Mouse (Mus musculus) cerebellum, adult 11 months (tissue): ENCODE data around the gene Raver1.

Experiments used
- DNase-seq: peaks from one replicate; pipeline ENCODE4 v3.0.0; 2022

Gene Raver1

GRCm38 (mm10) chr9:21036666-21037065 is 55.1 kb downstream of the Raver1 start:
- no peak for DNase-seq

- no peak for DNase-seq
Observed at GRCm38 (mm10) chr9:21036161-21036560, 55.6 kb downstream of the Raver1 start.

- DNase-seq: no peak
Observed at GRCm38 (mm10) chr9:21035586-21035985, 56.2 kb downstream of the Raver1 start.

- DNase-seq: no peak
Observed at GRCm38 (mm10) chr9:21034481-21035085, 57.2 kb downstream of the Raver1 start.

- no peak for DNase-seq
Observed at GRCm38 (mm10) chr9:21033136-21033535, 58.7 kb downstream of the Raver1 start.

- no peak for DNase-seq
Observed at GRCm38 (mm10) chr9:21032491-21032890, 59.3 kb downstream of the Raver1 start.

GRCm38 (mm10) chr9:21031896-21032351 is 59.9 kb downstream of the Raver1 start, which contains the start of gene Icam5:
Gene Icam5 (plus strand): TSS chr9:21032073.
- DNase-seq: no peak

GRCm38 (mm10) chr9:21031251-21031895 is 60.4 kb downstream of the Raver1 start:
- DNase-seq: no peak

- DNase-seq: peak; percentile 70
Observed at GRCm38 (mm10) chr9:21030781-21031250, 61.0 kb downstream of the Raver1 start.

GRCm38 (mm10) chr9:21030055-21030600 is 61.7 kb downstream of the Raver1 start:
- no peak for DNase-seq

- DNase-seq: peak; percentile 38
Observed at GRCm38 (mm10) chr9:21029291-21030054, 62.3 kb downstream of the Raver1 start, which contains the start of gene Icam4. Gene Icam4 (plus strand): TSS chr9:21029373.

GRCm38 (mm10) chr9:21028560-21029110 is 63.2 kb downstream of the Raver1 start:
- DNase-seq: no peak

- DNase-seq: no peak
Observed at GRCm38 (mm10) chr9:21027774-21028290, 64.0 kb downstream of the Raver1 start.

- DNase-seq: no peak
Observed at GRCm38 (mm10) chr9:21026849-21027248, 65.0 kb downstream of the Raver1 start.

GRCm38 (mm10) chr9:21025258-21025810 is 66.5 kb downstream of the Raver1 start:
- no peak for DNase-seq
